Mouse (Mus musculus): ENCODE measurements around the gene Aldh9a1.

Gene Aldh9a1

GRCm38 (mm10) chr1:167350597-167351415, 1.0 kb downstream of the Aldh9a1 start:
- DNase-seq: no peak

GRCm38 (mm10) chr1:167352403-167352802, 2.6 kb downstream of the Aldh9a1 start:
- no peak for DNase-seq

DNA sequence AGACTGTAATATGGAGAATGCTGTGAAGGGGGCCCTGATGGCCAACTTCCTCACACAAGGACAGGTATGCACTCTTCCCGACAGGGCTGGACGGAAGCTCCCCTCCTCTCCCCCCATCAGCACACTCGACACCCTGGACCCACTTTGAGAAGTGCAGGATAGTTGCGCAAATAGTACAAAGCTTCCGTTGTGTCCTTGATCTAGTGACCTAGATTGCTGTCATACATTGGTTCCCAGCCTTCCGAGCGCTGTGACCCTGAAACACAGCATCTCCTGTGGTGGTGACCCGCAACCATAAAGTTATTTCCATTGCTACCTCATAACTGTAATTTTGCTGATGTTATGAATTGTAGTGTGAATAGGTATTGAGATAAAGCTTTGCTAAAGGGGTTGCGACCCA, 7.6 kb downstream of the Aldh9a1 start:
- DNase-seq: no peak

- no peak for DNase-seq
Observed at GRCm38 (mm10) chr1:167358731-167359130, 8.9 kb downstream of the Aldh9a1 start.

- no peak for DNase-seq
Observed at GRCm38 (mm10) chr1:167360268-167360667, 10.5 kb downstream of the Aldh9a1 start.

DNA sequence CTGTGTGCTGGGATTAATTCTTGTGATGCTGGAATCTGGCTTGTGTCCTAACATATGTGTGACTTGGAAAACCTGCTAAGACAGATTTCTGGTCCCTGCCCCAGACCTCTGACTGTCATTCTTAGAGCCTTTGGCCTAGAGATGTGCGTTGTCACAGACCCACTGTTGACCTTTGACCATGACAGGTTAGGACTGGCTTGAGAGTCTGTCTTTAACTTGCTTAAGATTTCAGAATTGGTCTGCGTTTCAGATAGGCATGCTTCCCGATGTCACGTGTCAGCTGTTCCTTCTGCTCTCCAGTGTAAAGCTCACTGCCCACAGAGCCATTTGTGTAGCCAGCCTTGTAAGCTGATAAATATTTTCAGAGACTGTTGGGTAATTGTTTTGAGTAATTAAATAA, 13.0 kb downstream of the Aldh9a1 start:
- DNase-seq: no peak

GRCm38 (mm10) chr1:167363322-167363721, 13.5 kb downstream of the Aldh9a1 start:
- no peak for DNase-seq

GRCm38 (mm10) chr1:167365808-167366207, 16.0 kb downstream of the Aldh9a1 start:
- DNase-seq: no peak

DNA sequence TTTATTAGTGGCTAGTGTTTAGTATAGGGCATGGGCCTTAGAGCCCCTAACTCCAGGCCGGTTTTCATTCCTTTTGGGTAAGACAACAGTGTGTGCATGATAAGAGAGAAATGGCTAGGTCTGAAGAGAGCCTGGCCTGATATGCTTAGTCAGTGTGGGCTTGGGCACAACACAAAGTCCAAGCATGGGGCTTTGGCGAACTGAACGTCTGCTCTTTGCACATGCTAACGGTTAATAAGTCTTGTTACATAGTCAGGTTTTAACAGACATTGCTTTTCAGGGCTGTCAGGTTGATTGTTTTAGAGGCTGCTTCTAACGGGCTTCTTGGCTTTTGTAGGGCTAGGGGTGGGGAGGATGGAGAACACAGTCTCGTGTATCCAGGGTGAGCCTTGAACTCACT, 16.8 kb downstream of the Aldh9a1 start:
- no peak for DNase-seq

- DNase-seq: no peak
Observed at GRCm38 (mm10) chr1:167368018-167368417, 18.2 kb downstream of the Aldh9a1 start.

DNA sequence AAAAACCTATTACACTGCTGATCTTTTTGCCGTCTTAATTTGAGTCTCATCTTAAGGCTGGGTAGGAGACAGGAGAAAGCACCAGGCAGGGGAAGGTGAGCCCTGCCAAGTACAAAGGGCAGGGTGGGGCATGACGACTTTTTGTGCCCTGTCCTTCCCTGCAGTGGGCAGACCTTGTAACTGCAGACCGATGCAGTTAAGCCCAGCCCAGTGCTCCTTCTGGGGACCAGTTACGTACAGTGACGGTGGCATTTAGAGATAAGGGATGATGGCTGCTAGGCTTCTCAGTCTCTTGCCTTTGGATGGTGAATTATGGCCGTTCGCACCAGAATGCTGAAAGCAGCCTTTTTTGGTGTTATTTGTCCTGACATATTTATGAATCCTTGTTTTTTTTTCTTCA, 18.7 kb downstream of the Aldh9a1 start:
- no peak for DNase-seq

DNA sequence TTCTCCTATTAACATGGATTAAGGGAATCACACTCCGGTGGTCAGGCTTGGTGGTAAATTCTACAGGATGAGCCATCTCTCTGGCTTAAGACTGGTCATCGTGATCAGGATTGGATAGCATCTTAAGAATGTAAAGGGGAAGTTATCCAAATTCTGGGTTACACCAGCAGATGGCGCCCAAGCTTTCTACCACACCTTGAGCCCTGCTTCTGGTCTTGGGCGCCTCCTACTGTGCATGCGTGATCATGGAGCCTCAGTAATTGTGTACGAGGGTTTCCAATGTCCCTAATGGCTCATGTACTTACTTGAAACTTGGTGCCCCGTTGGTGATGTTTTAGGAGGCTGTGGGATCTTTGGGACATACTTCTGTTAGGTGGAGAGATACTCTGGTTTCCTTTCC, 20.1 kb downstream of the Aldh9a1 start:
- DNase-seq: peak; percentile 77

GRCm38 (mm10) chr1:167372739-167373138, 22.9 kb downstream of the Aldh9a1 start:
- DNase-seq: no peak

DNA sequence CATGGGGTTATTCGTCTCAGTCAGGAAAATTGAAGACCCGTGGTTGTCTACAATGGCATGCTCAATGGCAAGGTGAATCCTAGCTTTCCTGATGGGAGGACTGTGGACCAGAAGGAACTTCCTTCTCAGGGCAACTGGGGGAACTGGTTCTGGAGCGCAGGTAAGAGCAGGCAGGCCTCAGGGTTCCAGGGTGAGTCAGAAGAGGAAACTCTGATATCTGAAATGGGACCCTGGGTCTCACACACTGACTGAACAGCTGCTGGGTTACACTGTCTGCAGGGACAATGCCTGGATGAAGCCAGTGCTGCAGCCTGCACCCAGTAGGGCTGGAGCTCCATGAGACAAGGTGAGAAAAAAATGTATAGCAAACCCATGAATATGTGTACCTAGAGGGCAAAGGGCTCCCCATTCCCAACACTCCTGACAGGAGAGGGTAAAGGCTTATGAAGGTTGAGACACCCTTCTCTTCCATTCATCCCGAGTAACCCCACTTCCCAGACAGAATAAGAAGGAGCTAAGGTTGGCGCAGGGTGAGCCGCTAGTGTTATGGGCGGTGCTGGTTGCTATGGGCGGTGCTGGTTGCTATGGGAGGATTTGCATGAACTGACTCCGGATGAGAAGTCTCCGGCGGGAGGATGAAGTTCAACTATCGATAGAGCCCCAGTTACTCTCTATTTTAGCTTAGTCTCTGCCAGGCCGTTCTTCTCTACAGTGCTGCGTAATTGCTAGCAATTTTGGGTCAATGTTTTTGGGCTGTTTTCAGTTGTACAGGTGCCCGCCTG, 24.4 kb downstream of the Aldh9a1 start:
- no peak for DNase-seq

DNA sequence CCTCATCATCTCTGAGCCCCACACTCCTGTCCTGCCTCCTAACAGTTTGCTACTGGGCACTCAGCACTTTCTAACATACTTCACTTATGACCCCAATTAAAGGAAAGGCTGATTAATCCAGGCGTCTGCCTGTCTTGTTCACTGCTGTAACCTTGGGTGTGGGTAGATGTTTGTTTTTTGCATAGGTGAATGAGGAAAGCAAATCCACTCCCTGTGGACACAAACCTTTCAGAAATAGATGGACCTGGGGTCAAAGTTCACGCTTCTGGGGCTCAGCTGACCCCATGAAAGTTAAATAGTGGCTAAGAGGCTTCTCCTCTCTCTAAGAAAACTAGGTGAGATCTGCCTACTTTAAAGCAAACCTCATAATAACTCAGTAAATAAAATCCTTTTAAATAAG, 25.2 kb downstream of the Aldh9a1 start:
- DNase-seq: no peak

DNA sequence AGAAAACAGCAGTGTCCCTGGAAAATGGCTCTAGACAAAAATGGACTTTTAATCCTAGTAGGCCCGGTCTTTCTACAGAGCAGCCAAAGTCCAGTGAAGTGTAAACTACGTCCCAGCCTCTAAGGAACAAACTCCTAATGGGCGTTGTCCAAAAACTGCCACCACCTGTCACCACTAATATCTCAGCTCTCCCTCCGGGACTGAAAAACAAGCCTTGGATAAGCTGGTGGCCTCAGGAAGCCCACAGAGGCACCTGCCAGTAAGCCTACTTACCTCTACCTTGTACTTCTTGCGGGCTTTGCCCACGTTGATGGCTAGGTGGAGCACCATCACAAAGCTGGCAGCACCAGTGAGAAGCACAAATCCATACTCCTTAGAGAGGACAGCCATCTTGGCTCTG, 28.2 kb downstream of the Aldh9a1 start:
- no peak for DNase-seq

- DNase-seq: no peak
Observed at GRCm38 (mm10) chr1:167379751-167380150, 30.0 kb downstream of the Aldh9a1 start.

DNA sequence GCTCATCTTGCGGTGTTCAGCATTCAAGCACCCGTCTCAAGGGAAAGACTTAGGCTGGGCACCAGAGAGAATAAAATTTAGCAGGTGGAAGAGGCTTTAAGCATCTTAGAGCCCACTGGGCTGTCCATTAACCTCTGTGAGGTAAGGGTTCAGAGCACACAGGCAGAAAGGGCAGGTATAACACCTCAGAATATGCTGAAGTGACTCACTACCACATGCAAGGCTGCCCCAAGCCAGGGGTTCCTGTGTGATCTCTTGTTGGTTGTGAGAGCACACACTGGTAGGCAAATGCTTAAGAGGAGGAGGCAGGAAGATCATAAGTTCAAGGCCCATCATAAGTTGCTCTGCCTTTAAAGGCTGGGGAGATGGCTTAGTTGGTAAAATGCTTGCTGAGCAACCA, 30.4 kb downstream of the Aldh9a1 start:
- DNase-seq: no peak

DNA sequence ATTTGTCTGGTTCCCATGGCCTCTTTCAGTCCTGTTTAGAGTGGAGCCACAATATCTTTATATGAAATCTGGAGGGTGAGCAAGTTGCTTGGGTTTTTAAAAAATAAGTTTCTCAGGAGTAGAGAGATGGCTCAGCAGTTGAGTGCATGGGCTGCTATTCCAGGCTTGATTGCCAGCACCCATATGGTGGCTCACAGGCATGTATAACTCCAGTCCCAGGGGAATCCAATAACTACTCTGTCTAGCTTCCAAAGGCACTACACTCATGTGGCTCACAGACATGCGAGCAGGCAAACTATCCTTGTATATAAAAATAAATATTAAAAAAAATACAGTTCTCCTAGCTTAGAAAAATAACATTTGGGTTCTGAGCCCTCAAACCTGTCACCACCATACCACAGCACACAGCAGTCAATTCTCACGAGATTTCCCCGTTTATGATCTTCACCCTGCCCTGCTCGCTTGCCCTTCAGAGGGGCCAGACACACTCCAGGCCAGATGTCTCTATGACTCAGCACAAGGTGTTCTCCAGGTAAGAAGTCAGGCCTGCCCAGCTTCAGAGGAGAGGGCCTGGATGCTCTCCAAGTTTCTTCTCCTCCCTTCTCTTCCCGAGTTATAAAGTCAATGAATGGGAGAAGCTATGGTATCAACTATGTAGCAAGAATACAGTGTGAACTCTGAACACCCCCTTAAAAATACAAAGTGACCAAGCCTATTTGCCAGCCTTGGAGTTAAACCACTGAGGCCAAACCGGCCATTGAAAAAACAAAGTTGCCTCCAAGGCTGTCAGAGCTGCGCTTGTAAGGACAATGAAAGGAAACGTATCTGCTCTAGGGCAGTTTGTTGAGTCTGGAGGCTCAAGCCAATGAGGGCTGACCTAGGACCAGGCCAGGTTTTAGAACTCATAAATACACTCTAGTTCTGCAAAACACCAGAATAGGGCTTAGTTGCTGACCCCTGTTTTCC, 31.5 kb downstream of the Aldh9a1 start:
- no peak for DNase-seq

- no peak for DNase-seq
Observed at GRCm38 (mm10) chr1:167382316-167382715, 32.5 kb downstream of the Aldh9a1 start.

DNA sequence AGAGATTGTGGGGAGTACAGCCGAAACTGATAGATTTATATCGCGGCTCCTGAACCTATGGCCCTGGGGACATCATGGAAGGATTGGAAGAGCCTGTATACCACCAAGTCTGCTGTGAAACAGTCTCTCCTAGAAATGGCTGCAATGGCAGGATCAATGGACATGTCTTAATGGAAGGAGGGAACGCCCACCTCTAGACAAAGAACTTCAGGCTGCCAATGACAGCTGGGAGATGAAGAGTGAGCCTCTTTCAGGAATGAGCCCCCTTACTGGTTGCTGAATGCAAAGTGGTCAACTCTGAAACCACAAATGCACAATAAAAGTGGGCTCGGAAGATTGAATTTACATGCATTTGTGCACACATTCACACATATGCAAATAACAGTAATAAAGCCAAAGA, 33.0 kb downstream of the Aldh9a1 start:
- no peak for DNase-seq

DNA sequence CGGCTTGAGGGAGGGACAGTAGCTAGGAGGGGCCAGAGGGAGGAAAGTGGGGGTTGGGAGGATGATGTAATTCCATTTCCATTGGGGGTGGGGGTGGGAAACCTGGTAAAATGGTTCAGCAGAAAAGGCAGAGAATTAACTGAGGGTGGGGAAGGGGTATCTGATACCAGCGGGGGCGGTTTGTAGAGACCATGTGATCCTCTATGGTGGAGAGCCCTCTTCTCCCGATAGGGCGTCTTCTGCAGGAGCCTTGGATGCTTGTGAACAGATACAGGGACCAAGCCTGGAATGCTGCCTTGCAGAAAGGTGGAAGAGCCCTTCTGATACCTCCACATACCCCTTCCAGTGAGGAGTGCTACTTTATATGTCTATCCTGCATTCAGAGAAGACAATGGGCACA, 33.4 kb downstream of the Aldh9a1 start:
- no peak for DNase-seq

GRCm38 (mm10) chr1:167384156-167384555, 34.4 kb downstream of the Aldh9a1 start:
- no peak for DNase-seq
